ENCODE assay signal across 9 mouse cellular contexts in the genomic region with DNA sequence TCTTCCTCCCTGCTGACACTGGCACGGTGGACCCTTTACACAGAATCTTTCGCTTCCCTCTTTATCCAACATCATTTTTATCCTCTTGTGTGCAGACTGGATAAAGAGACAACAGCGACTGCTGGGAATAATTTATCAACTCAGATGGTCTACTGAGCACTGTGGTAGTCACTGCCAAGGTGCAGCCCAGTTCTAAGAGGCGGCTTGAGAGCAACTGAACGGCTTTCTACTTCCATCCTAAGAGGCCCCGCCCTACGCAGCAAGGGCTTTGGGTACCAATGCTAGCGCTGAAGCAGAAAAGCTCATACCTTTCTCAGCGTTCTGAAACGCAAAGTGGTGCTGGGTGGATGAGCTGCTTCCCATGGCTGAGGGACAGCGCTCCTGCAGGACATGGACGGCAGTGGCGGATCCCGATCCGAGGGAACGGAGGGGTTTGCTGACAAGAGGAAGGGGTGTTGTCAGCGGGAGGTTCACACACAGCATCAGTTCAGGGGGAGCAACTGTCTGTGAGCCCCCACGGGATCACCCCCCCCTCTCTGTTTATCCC. TPM values are rescaled to one million over a fixed set of nuclear protein-coding genes. Genes with fewer than 3 reads are reported as not detected.
DNase-seq lines count a peak whose midpoint lies in the region; ATAC-seq and TF ChIP-seq lines count a peak whose summit lies in the region.
"Had no signal": no experiment of that assay in that cellular context is flagged by ENCODE, and none has a peak within 500 bp of the region (broad histone marks: within the 10 kb centered on the region; RNA-seq: fewer than 3 reads in every experiment).

No protein-coding gene starts in this region.

- no peaks in the 10 kb centered on the region for H3K27me3 ChIP-seq in cerebellum, adult 2 months (ENCODE audit: control insufficient read depth, insufficient read depth, low read length)
- no peaks in the 10 kb centered on the region for H3K27me3 ChIP-seq in lung, embryonic 14.5 days (ENCODE audit: insufficient read depth, low read length)
- H3K27me3 ChIP-seq: limb, embryonic 15.5 days had no signal

- H3K9ac ChIP-seq in lung, embryonic 14.5 days = no peak overlapping the region
- H3K9ac ChIP-seq: limb, embryonic 15.5 days had no signal

- no peak overlapping the region for H3K4me3 ChIP-seq in cerebellum, adult 2 months (replicated peaks; ENCODE audit: insufficient read depth, low read depth, low read length)
- H3K4me3 ChIP-seq in lung, embryonic 14.5 days (ENCODE audit: low read depth, low read length) = no peak overlapping the region
- H3K4me3 ChIP-seq: limb, embryonic 15.5 days had no signal

- DNase-seq in cerebellum, adult 2 months = no peak
- DNase-seq in lung, embryonic 14.5 days = peak; percentile 53
- DNase-seq in lung, postnatal 14 days = no peak
- peak; percentile 32 for DNase-seq in left cerebral cortex, postnatal 4 days
- DNase-seq in right cerebral cortex, postnatal 4 days = peak; percentile 48
- no peak for DNase-seq in thymus, adult 18-20 months
- no peak for DNase-seq in kidney, postnatal 25 days

- no peaks in the 10 kb centered on the region for H3K9me3 ChIP-seq in lung, embryonic 14.5 days (ENCODE audit: low read depth, low read length)
- H3K9me3 ChIP-seq: limb, embryonic 15.5 days had no signal

- H3K27ac ChIP-seq in cerebellum, adult 2 months (ENCODE audit: insufficient read depth, low read length) = no peak overlapping the region
- H3K27ac ChIP-seq in lung, embryonic 14.5 days (ENCODE audit: low read depth) = no peak overlapping the region
- H3K27ac ChIP-seq: limb, embryonic 15.5 days had no signal

- peak; percentile 40 for TF ChIP-seq CTCF in cerebellum, adult 2 months (IDR thresholded peaks at IDR 0.05; ENCODE audit: borderline replicate concordance, insufficient read depth, low read depth, low read length)
- TF ChIP-seq CTCF in lung, embryonic 14.5 days (IDR thresholded peaks at IDR 0.05; ENCODE audit: low read depth) = peak; percentile 65

- WGBS in cerebellum, adult 2 months = 13% methylated on average over 18 of the region's 18 CpGs
- WGBS in lung, embryonic 14.5 days = 20% methylated on average over 18 of the region's 18 CpGs

- H3K36me3 ChIP-seq in lung, embryonic 14.5 days (ENCODE audit: insufficient read depth) = no peaks in the 10 kb centered on the region
- H3K36me3 ChIP-seq: limb, embryonic 15.5 days had no signal

- intact Hi-C loops in left cerebral cortex, postnatal 4 days (cut with DNase I) = no loop called here

- 0 out of 2 replicates have a peak overlapping the region, but pooled peaks have one; percentile 20 for H3K4me2 ChIP-seq in lung, embryonic 14.5 days
- H3K4me2 ChIP-seq: limb, embryonic 15.5 days had no signal

- ATAC-seq in cerebellum, adult (ENCODE audit: insufficient number of reproducible peaks, low FRiP score, low TSS enrichment) = no peak
- ATAC-seq in lung, embryonic 14.5 days (ENCODE audit: insufficient read depth) = 0 out of 2 replicates have a peak, but pooled peaks have one; percentile 65

- no peaks in the 10 kb centered on the region for H3K4me1 ChIP-seq in cerebellum, adult 2 months (ENCODE audit: control insufficient read depth, insufficient read depth, low read length)
- H3K4me1 ChIP-seq in lung, embryonic 14.5 days (ENCODE audit: insufficient read depth) = no peaks in the 10 kb centered on the region

- TF ChIP-seq POLR2A in cerebellum, adult 2 months (IDR thresholded peaks at IDR 0.05; ENCODE audit: borderline replicate concordance, insufficient read depth, low read length) = no peak

RNA-seq across cellular contexts. Expression of a gene that starts 3.2 kb away (rescaled TPM):
- 2.1 and 2.7 TPM in 2 replicates for polyA plus RNA-seq in cerebellum, adult 2 months (2012; rRNA removed)
- 0.14 TPM in 1 of 2 replicates, not detected in the other for polyA plus RNA-seq in lung, embryonic 14.5 days (2014; fragmentation: Nextera tagmentation; extraction: Ambion mirVana)
- total RNA-seq in left cerebral cortex, postnatal 4 days (2021) = under 1 TPM in 1 of 2 experiments, not detected in 1; 0.34 TPM

RNA-seq across cellular contexts. Expression of a gene that starts 25.1 kb away (rescaled TPM):
- polyA plus RNA-seq in cerebellum, adult 2 months (2012; rRNA removed) = 32.1 and 37.6 TPM in 2 replicates
- polyA plus RNA-seq in lung, embryonic 14.5 days (2014; fragmentation: Nextera tagmentation; extraction: Ambion mirVana) = 7.3 and 8.3 TPM in 2 replicates
- total RNA-seq in left cerebral cortex, postnatal 4 days (2021) = 10 to 100 TPM; 11.9 to 13.9 TPM

RNA-seq across cellular contexts. Expression of a gene that starts 37.7 kb away (rescaled TPM):
- polyA plus RNA-seq in cerebellum, adult 2 months (2012; rRNA removed) = not detected in 2 replicates
- not detected in 2 replicates for polyA plus RNA-seq in lung, embryonic 14.5 days (2014; fragmentation: Nextera tagmentation; extraction: Ambion mirVana)
- not detected for total RNA-seq in left cerebral cortex, postnatal 4 days (2021)
- polyA plus RNA-seq: limb, embryonic 15.5 days had no signal

RNA-seq across cellular contexts. Expression of a gene that starts 57.4 kb away (rescaled TPM):
- polyA plus RNA-seq in cerebellum, adult 2 months (2012; rRNA removed) = 15.3 and 15.6 TPM in 2 replicates
- polyA plus RNA-seq in lung, embryonic 14.5 days (2014; fragmentation: Nextera tagmentation; extraction: Ambion mirVana) = 44.8 and 45.3 TPM in 2 replicates
- total RNA-seq in left cerebral cortex, postnatal 4 days (2021) = 10 to 100 TPM; 28.2 to 31.0 TPM

Comparison
In these comparisons a context has a peak if more than half of its experiments do, and no peak if none do; other contexts are left out.
1. DNase-seq: peak in lung, embryonic 14.5 days (single experiment), left cerebral cortex, postnatal 4 days (single experiment) and right cerebral cortex, postnatal 4 days (single experiment); none in cerebellum, adult 2 months (0 of 2), lung, postnatal 14 days (single experiment), thymus, adult 18-20 months (0 of 2) and kidney, postnatal 25 days (0 of 2).